Mouse (Mus musculus) heart, postnatal 0 days (tissue): Measurements from ENCODE around the gene Sec16b. TPM values are rescaled to one million over a fixed set of nuclear protein-coding genes. Genes with fewer than 3 reads are reported as not detected.

Source experiments
- ATAC-seq: fragments of 200-750 bp; cut with Nextera tagmentation; 2 replicates; pipeline ENCODE4 v1.8.0; 2017; ENCODE audit warnings: low read depth, moderate number of reproducible peaks, moderate library complexity; ENCODE audit not compliant: insufficient read depth
- DNase-seq: peaks from one replicate; pipeline ENCODE4 v3.0.0-alpha.2; 2016; ENCODE audit warnings: low spot score
- H3K27ac ChIP-seq: fragments of 300-500 bp; sonication (generic); 2 replicates; pipeline ENCODE4 v1.5.1; 2014; ENCODE audit warnings: low read depth, mild to moderate bottlenecking
- H3K27me3 ChIP-seq: fragments of 300-500 bp; sonication (generic); 2 replicates; pipeline ENCODE4 v1.6.1; 2014; ENCODE audit warnings: low read length, mixed read lengths; ENCODE audit not compliant: control insufficient read depth, insufficient read depth
- H3K36me3 ChIP-seq: fragments of 300-500 bp; sonication (generic); replicated peaks from 2 replicates; pipeline ENCODE4 v1.6.1; 2014; ENCODE audit warnings: low read length, mixed read lengths; ENCODE audit not compliant: control insufficient read depth, insufficient read depth
- H3K4me1 ChIP-seq: fragments of 300-500 bp; sonication (generic); 2 replicates; pipeline ENCODE4 v1.6.1; 2014; ENCODE audit warnings: antibody characterized with exemption; ENCODE audit not compliant: control insufficient read depth, insufficient read depth
- H3K4me2 ChIP-seq: fragments of 300-500 bp; sonication (generic); 2 replicates; pipeline ENCODE4 v1.6.1; 2014; ENCODE audit warnings: low read depth, mild to moderate bottlenecking, low read length, moderate library complexity
- H3K4me3 ChIP-seq: fragments of 300-500 bp; sonication (generic); 2 replicates; pipeline ENCODE4 v1.5.1; 2014; ENCODE audit warnings: low read depth, low read length
- H3K9ac ChIP-seq: fragments of 300-500 bp; sonication (generic); replicated peaks from 2 replicates; pipeline ENCODE4 v1.6.1; 2014; ENCODE audit warnings: low read depth, low read length, mixed read lengths
- H3K9me3 ChIP-seq: fragments of 300-500 bp; sonication (generic); replicated peaks from 2 replicates; pipeline ENCODE4 v1.6.1; 2016; ENCODE audit warnings: low read length; ENCODE audit not compliant: control insufficient read depth
- CTCF ChIP-seq: IDR thresholded peaks from 2 replicates; pipeline ENCODE4 v1.5.1; 2016; ENCODE audit warnings: antibody characterized with exemption, control low read depth, low read depth
- EP300 ChIP-seq: IDR thresholded peaks from 2 replicates; pipeline ENCODE4 v1.6.1; 2016; ENCODE audit warnings: antibody characterized with exemption, low read depth
- WGBS: fragments of 180-500 bp; shearing (Covaris S2); extraction: QIAGEN DNeasy Blood & Tissue Kit; methylation state at CpG from one replicate; pipeline ENCODE4 v1.1.7; 2014; 5-methylcytosine and 5-hydroxymethylcytosine counted together
- polyA plus RNA-seq: library from polyadenylated mRNA; unstranded; fragments of >200 nt; fragmentation: Nextera tagmentation; extraction: Ambion mirVana; gene quantifications from 2 replicates; pipeline ENCODE4 v1.2.1, GENCODE M21; 2015
- total RNA-seq: library from RNA; depleted of rRNA; stranded (reverse); fragments of >200 nt; gene quantifications from 2 replicates; pipeline ENCODE4 v1.2.3, GENCODE M21; 2014; ENCODE audit warnings: low replicate concordance

Sec16b gene
- total and polyA plus RNA-seq, 2 experiments from 2014 or later, result 0.94 to 1.1 TPM

GRCm38 (mm10) chr1:157552749-157553451, 46.4 kb downstream of the Sec16b start:
- ATAC-seq, result 0 out of 2 replicates have a peak, but pooled peaks have one; percentile 50
- 57% methylated on average over 7 of the region's 7 CpGs for WGBS
- TF ChIP-seq EP300, result no peak
- TF ChIP-seq CTCF, result peak; percentile 95
- peak; percentile 78 for DNase-seq
- H3K4me2 ChIP-seq, result no peak overlapping the region
- no peaks in the 10 kb centered on the region for H3K4me1 ChIP-seq
- H3K36me3 ChIP-seq, result no peaks in the 10 kb centered on the region
- no peak overlapping the region for H3K9ac ChIP-seq
- no peaks in the 10 kb centered on the region for H3K9me3 ChIP-seq
- no peak overlapping the region for H3K27ac ChIP-seq
- H3K4me3 ChIP-seq, result no peak overlapping the region
- peaks cover 15% of the 10 kb centered on the region for H3K27me3 ChIP-seq

- no peak overlapping the region for H3K4me2 ChIP-seq
- H3K4me3 ChIP-seq, result no peak overlapping the region
- 46% methylated on average over 3 of the region's 3 CpGs for WGBS
- no peak overlapping the region for H3K9ac ChIP-seq
- DNase-seq (no peak), ATAC-seq (no peak)
- TF ChIP-seq CTCF (no peak), EP300 (no peak)
- H3K27ac ChIP-seq, result no peak overlapping the region
- H3K9me3 ChIP-seq, result no peaks in the 10 kb centered on the region
- no peaks in the 10 kb centered on the region for H3K4me1 ChIP-seq
- H3K36me3 ChIP-seq, result no peaks in the 10 kb centered on the region
- H3K27me3 ChIP-seq, result peaks cover 15% of the 10 kb centered on the region
These were observed 47.6 kb downstream of the Sec16b start for GRCm38 (mm10) chr1:157554163-157554562.

- Histone ChIP-seq H3K4me2 (peak overlapping the region; percentile 51), H3K27ac (no peak overlapping the region), H3K9ac (no peak overlapping the region), H3K27me3 (peaks cover 15% of the 10 kb centered on the region), H3K9me3 (no peaks in the 10 kb centered on the region), H3K36me3 (no peaks in the 10 kb centered on the region), H3K4me3 (no peak overlapping the region; the same call in 1 of the 2 replicates), H3K4me1 (no peaks in the 10 kb centered on the region)
- DNase-seq, result no peak
- TF ChIP-seq EP300 (no peak), CTCF (no peak)
- no peak; the same call in 1 of the 2 replicates for ATAC-seq
- 24% methylated on average over 27 of the region's 27 CpGs for WGBS
These were observed 48.4 kb downstream of the Sec16b start for GRCm38 (mm10) chr1:157554686-157555530.

- Histone ChIP-seq H3K9ac (no peak overlapping the region), H3K27ac (no peak overlapping the region), H3K36me3 (no peaks in the 10 kb centered on the region), H3K9me3 (no peaks in the 10 kb centered on the region), H3K4me3 (no peak overlapping the region), H3K4me2 (no peak overlapping the region), H3K27me3 (peaks cover 15% of the 10 kb centered on the region), H3K4me1 (no peaks in the 10 kb centered on the region)
- 70% methylated on average over 10 of the region's 10 CpGs for WGBS
- no peak for TF ChIP-seq EP300
- no peak for TF ChIP-seq CTCF
- no peak for ATAC-seq
- DNase-seq, result no peak
These were observed 49.2 kb downstream of the Sec16b start for GRCm38 (mm10) chr1:157555738-157556137.

- H3K27ac ChIP-seq, result no peak overlapping the region
- no peak overlapping the region for H3K4me3 ChIP-seq
- DNase-seq, result no peak
- 46% methylated on average over 5 of the region's 5 CpGs for WGBS
- TF ChIP-seq CTCF (no peak), EP300 (no peak)
- no peaks in the 10 kb centered on the region for H3K36me3 ChIP-seq
- no peak overlapping the region for H3K9ac ChIP-seq
- H3K4me1 ChIP-seq, result no peaks in the 10 kb centered on the region
- ATAC-seq, result no peak
- no peaks in the 10 kb centered on the region for H3K9me3 ChIP-seq
- peaks cover 15% of the 10 kb centered on the region for H3K27me3 ChIP-seq
- no peak overlapping the region for H3K4me2 ChIP-seq
These were observed 49.9 kb downstream of the Sec16b start for GRCm38 (mm10) chr1:157556439-157556838.
